Comparison of ENCODE assay signal across 8 mouse cellular contexts in the genomic region with DNA sequence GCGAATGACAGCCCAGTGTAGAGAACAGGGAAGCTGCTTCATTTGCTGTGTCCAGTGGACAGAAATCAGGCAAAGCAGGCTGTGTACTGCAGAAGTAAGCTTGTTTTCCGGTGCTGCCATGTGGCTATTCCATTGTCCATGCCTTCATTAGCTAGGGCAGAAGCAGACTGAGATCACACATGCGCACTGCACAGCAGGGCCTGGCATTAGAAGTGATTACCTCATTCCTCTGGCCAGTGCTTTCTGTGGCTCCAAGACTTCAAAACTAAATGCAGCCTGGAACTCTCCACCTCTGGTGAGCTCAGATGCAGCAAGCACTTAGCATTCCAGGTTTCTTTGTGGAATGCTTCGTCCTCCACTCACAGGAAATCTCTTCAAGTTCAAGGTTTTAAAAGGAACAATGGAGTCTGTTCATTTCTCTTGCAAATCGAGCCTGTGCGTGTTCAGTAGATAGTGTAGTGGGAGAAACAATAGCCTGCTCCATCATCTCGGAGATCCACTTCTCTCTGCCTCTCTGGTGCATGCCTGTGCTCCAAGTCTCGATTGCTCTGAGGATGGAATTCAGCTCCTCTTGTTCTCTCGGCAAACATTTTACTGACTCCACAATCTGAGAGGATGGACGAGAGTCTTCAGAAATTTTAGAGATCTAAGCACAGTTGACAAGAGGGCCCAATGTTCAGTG.
DNase-seq lines count a peak whose midpoint lies in the region; ATAC-seq and TF ChIP-seq lines count a peak whose summit lies in the region.

No protein-coding gene starts in this region.

- H3K36me3 ChIP-seq in intestine, embryonic 15.5 days = no peaks in the 10 kb centered on the region
- no peaks in the 10 kb centered on the region for H3K36me3 ChIP-seq in intestine, postnatal 0 days (ENCODE audit: control insufficient read depth, insufficient read depth)
- no peaks in the 10 kb centered on the region for H3K36me3 ChIP-seq in embryonic facial prominence, embryonic 11.5 days (replicated peaks; ENCODE audit: control insufficient read depth, insufficient read depth, low read depth, low read length)
- H3K36me3 ChIP-seq in heart, embryonic 15.5 days = no peaks in the 10 kb centered on the region
- H3K36me3 ChIP-seq in kidney, embryonic 15.5 days = no peaks in the 10 kb centered on the region

- no peak overlapping the region for H3K4me2 ChIP-seq in intestine, embryonic 15.5 days (replicated peaks)
- H3K4me2 ChIP-seq in intestine, postnatal 0 days (replicated peaks; ENCODE audit: low read depth) = no peak overlapping the region
- no peak overlapping the region for H3K4me2 ChIP-seq in embryonic facial prominence, embryonic 11.5 days (ENCODE audit: low read depth, low read length)
- H3K4me2 ChIP-seq in heart, embryonic 15.5 days = no peak overlapping the region
- no peak overlapping the region for H3K4me2 ChIP-seq in kidney, embryonic 15.5 days

- peak; percentile 30 for DNase-seq in embryonic facial prominence, embryonic 11.5 days (ENCODE audit: low spot score)
- DNase-seq in lung, postnatal 4 days = peak; percentile 22 to 52
- no peak for DNase-seq in testis, postnatal 10 days (ENCODE audit: low spot score)
- DNase-seq in left cerebral cortex, adult 8-10 months (ENCODE audit: low spot score in 2 of 2) = no peak

- no peaks in the 10 kb centered on the region for H3K4me1 ChIP-seq in intestine, embryonic 15.5 days (replicated peaks)
- no peaks in the 10 kb centered on the region for H3K4me1 ChIP-seq in intestine, postnatal 0 days (replicated peaks; ENCODE audit: control insufficient read depth, insufficient read depth, low read length)
- no peaks in the 10 kb centered on the region for H3K4me1 ChIP-seq in embryonic facial prominence, embryonic 11.5 days (ENCODE audit: control insufficient read depth, insufficient read depth, low read length)
- H3K4me1 ChIP-seq in heart, embryonic 15.5 days (replicated peaks) = peaks cover 12% of the 10 kb centered on the region
- peaks cover 12% of the 10 kb centered on the region for H3K4me1 ChIP-seq in kidney, embryonic 15.5 days

- H3K27ac ChIP-seq in intestine, embryonic 15.5 days = no peak overlapping the region
- H3K27ac ChIP-seq in intestine, postnatal 0 days (ENCODE audit: low read depth, low read length) = no peak overlapping the region
- no peak overlapping the region for H3K27ac ChIP-seq in embryonic facial prominence, embryonic 11.5 days (replicated peaks; ENCODE audit: low read depth, low read length)
- H3K27ac ChIP-seq in heart, embryonic 15.5 days = peak overlapping the region; percentile 72
- H3K27ac ChIP-seq in kidney, embryonic 15.5 days = no peak overlapping the region

- no peaks in the 10 kb centered on the region for H3K9me3 ChIP-seq in intestine, embryonic 15.5 days
- H3K9me3 ChIP-seq in intestine, postnatal 0 days (ENCODE audit: control insufficient read depth) = no peaks in the 10 kb centered on the region
- H3K9me3 ChIP-seq in embryonic facial prominence, embryonic 11.5 days (replicated peaks; ENCODE audit: control insufficient read depth, low read length) = no peaks in the 10 kb centered on the region
- no peaks in the 10 kb centered on the region for H3K9me3 ChIP-seq in heart, embryonic 15.5 days (replicated peaks)
- no peaks in the 10 kb centered on the region for H3K9me3 ChIP-seq in kidney, embryonic 15.5 days (replicated peaks)

- no peak overlapping the region for H3K9ac ChIP-seq in intestine, embryonic 15.5 days
- H3K9ac ChIP-seq in intestine, postnatal 0 days (ENCODE audit: low read depth, low read length) = no peak overlapping the region
- no peak overlapping the region for H3K9ac ChIP-seq in embryonic facial prominence, embryonic 11.5 days (replicated peaks; ENCODE audit: low read length)
- no peak overlapping the region for H3K9ac ChIP-seq in heart, embryonic 15.5 days
- H3K9ac ChIP-seq in kidney, embryonic 15.5 days = no peak overlapping the region

- ATAC-seq in intestine, embryonic 15.5 days = 0 out of 2 replicates have a peak, but pooled peaks have one; percentile 31
- no peak for ATAC-seq in intestine, postnatal 0 days
- ATAC-seq in embryonic facial prominence, embryonic 11.5 days (replicated peaks; ENCODE audit: insufficient number of reproducible peaks, low FRiP score, low TSS enrichment, low read depth) = no peak
- peak; percentile 80 for ATAC-seq in heart, embryonic 15.5 days (replicated peaks; ENCODE audit: insufficient number of reproducible peaks, insufficient read depth, low FRiP score, low read depth)
- ATAC-seq in kidney, embryonic 15.5 days (replicated peaks; ENCODE audit: low FRiP score) = no peak

- no peaks in the 10 kb centered on the region for H3K27me3 ChIP-seq in intestine, embryonic 15.5 days (replicated peaks)
- no peaks in the 10 kb centered on the region for H3K27me3 ChIP-seq in intestine, postnatal 0 days (replicated peaks; ENCODE audit: control insufficient read depth, insufficient read depth, low read length)
- H3K27me3 ChIP-seq in embryonic facial prominence, embryonic 11.5 days (ENCODE audit: control insufficient read depth, insufficient read depth, low read length) = no peaks in the 10 kb centered on the region
- no peaks in the 10 kb centered on the region for H3K27me3 ChIP-seq in heart, embryonic 15.5 days
- no peaks in the 10 kb centered on the region for H3K27me3 ChIP-seq in kidney, embryonic 15.5 days

- H3K4me3 ChIP-seq in intestine, embryonic 15.5 days (replicated peaks) = no peak overlapping the region
- no peak overlapping the region for H3K4me3 ChIP-seq in intestine, postnatal 0 days (ENCODE audit: low read depth, low read length)
- H3K4me3 ChIP-seq in embryonic facial prominence, embryonic 11.5 days (ENCODE audit: low read depth, low read length) = no peak overlapping the region
- H3K4me3 ChIP-seq in heart, embryonic 15.5 days = no peak overlapping the region
- no peak overlapping the region for H3K4me3 ChIP-seq in kidney, embryonic 15.5 days (replicated peaks)

- 55% methylated on average over 10 of the region's 10 CpGs for WGBS in intestine, embryonic 15.5 days
- 61% methylated on average over 10 of the region's 10 CpGs for WGBS in intestine, postnatal 0 days
- WGBS in embryonic facial prominence, embryonic 11.5 days = 67% methylated on average over 10 of the region's 10 CpGs
- 31% methylated on average over 10 of the region's 10 CpGs for WGBS in heart, embryonic 15.5 days
- 77% methylated on average over 10 of the region's 10 CpGs for WGBS in kidney, embryonic 15.5 days

- TF ChIP-seq CTCF in intestine, postnatal 0 days (IDR thresholded peaks at IDR 0.05; ENCODE audit: low read depth) = no peak

Comparison
In these comparisons a context has a peak if more than half of its experiments do, and no peak if none do; other contexts are left out.
1. ATAC-seq: peak in intestine, embryonic 15.5 days (single experiment) and heart, embryonic 15.5 days (single experiment); none in intestine, postnatal 0 days (single experiment), embryonic facial prominence, embryonic 11.5 days (single experiment) and kidney, embryonic 15.5 days (single experiment).
2. DNase-seq: peak in embryonic facial prominence, embryonic 11.5 days (single experiment) and lung, postnatal 4 days (2 of 2); none in testis, postnatal 10 days (single experiment) and left cerebral cortex, adult 8-10 months (0 of 2).